In the genomic region with DNA sequence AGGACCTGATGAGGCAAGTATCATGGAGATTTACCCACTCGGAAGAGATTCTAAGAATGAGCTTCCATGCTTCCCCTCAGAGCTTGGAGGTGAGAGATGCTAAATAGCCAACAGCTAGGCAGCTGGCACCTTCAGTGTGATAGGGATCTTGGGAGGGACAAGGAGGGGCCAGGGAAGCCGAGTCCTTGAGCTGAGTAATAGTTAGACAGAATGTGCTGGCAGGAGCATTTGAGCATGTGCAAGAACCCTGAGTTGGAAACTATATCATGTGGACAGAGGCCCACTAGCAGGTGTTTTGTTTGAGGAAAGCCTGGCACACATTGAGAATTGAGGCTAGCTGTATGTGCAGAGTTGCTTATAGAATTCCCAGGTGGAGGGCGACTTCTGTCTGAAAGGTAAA, we compare ENCODE assay signal across 37 mouse cellular contexts. TPM values are rescaled to one million over a fixed set of nuclear protein-coding genes. Genes with fewer than 3 reads are reported as not detected.
"Had no signal": no experiment of that assay in that cellular context is flagged by ENCODE, and none has a peak within 500 bp of the region (broad histone marks: within the 10 kb centered on the region; RNA-seq: fewer than 3 reads in every experiment).

No protein-coding gene starts in this region.

- H3K4me1 ChIP-seq: heart, embryonic 13.5 days; heart, embryonic 15.5 days; hindbrain, embryonic 10.5 days; hindbrain, embryonic 12.5 days; intestine, embryonic 15.5 days; limb, embryonic 10.5 days; limb, embryonic 12.5 days had no signal

- H3K9ac ChIP-seq: heart, embryonic 13.5 days; heart, embryonic 15.5 days; hindbrain, embryonic 12.5 days; hindbrain, embryonic 14.5 days; intestine, embryonic 15.5 days; limb, embryonic 12.5 days; liver, embryonic 13.5 days had no signal

- H3K27ac ChIP-seq: gastrocnemius, adult 2 months; heart, adult 2 months; heart, embryonic 13.5 days; heart, embryonic 15.5 days; hindbrain, embryonic 10.5 days; hindbrain, embryonic 12.5 days; hindbrain, embryonic 14.5 days; intestine, embryonic 15.5 days; limb, embryonic 10.5 days; limb, embryonic 12.5 days had no signal

- ATAC-seq: hindbrain, embryonic 16.5 days; inflammation-experienced regulatory T-cells, adult 6 months; intestine, embryonic 15.5 days; intestine, postnatal 0 days had no signal

- H3K4me2 ChIP-seq: heart, embryonic 11.5 days; heart, embryonic 13.5 days; heart, embryonic 15.5 days; hindbrain, embryonic 12.5 days; hindbrain, embryonic 14.5 days; intestine, embryonic 15.5 days; limb, embryonic 12.5 days; liver, embryonic 11.5 days; liver, embryonic 13.5 days had no signal

- H3K9me3 ChIP-seq: heart, embryonic 13.5 days; heart, embryonic 15.5 days; hindbrain, embryonic 10.5 days; hindbrain, embryonic 12.5 days; intestine, embryonic 15.5 days; limb, embryonic 10.5 days; limb, embryonic 12.5 days; liver, embryonic 13.5 days had no signal

- H3K27me3 ChIP-seq: heart, embryonic 13.5 days; heart, embryonic 15.5 days; hindbrain, embryonic 12.5 days; intestine, embryonic 15.5 days; limb, embryonic 12.5 days; liver, embryonic 13.5 days had no signal

- DNase-seq: gastrocnemius, adult 2 months; gastrocnemius, postnatal 14 days; gastrocnemius, postnatal 36 days; heart, adult 11 months; heart, adult 2 months; heart, postnatal 4 days; kidney, adult 18-20 months; kidney, adult 8-10 months; kidney, postnatal 10 days; kidney, postnatal 25 days; kidney, postnatal 4 days; layer of hippocampus, adult 9-11 months; layer of hippocampus, postnatal 36 days; liver; liver, embryonic 13.5 days had no signal

- H3K4me3 ChIP-seq: gastrocnemius, adult 2 months; heart, adult 2 months; heart, embryonic 13.5 days; heart, embryonic 15.5 days; hindbrain, embryonic 10.5 days; hindbrain, embryonic 12.5 days; intestine, embryonic 15.5 days; limb, embryonic 10.5 days; limb, embryonic 12.5 days; liver, embryonic 13.5 days had no signal

RNA-seq across cellular contexts. Expression of gene Chrm4, which starts 14.4 kb away (rescaled TPM):
- total RNA-seq: gastrocnemius, adult 2 months; gastrocnemius, postnatal 14 days; gastrocnemius, postnatal 36 days; heart, adult 2 months; heart, postnatal 25 days; heart, postnatal 4 days had no signal
- polyA plus RNA-seq: heart, embryonic 11.5 days; heart, embryonic 13.5 days; heart, embryonic 15.5 days; heart, postnatal 0 days; kidney, embryonic 14.5 days had no signal

RNA-seq across cellular contexts. Expression of gene Gm9821, which starts 32.9 kb away (rescaled TPM):
- total RNA-seq: gastrocnemius, adult 2 months; gastrocnemius, postnatal 14 days; gastrocnemius, postnatal 36 days; heart, adult 2 months; heart, postnatal 25 days; heart, postnatal 4 days; layer of hippocampus, adult 8-10 months; layer of hippocampus, postnatal 14 days; layer of hippocampus, postnatal 36 days; left cerebral cortex, adult 18-20 months; left cerebral cortex, adult 8-10 months; left cerebral cortex, postnatal 14 days; left cerebral cortex, postnatal 36 days had no signal
- polyA plus RNA-seq: heart, adult 2 months had no signal
